Mouse (Mus musculus): ENCODE results near the gene Crtac1. TPM values are rescaled to one million over a fixed set of nuclear protein-coding genes. Genes with fewer than 3 reads are reported as not detected.

The Crtac1 gene
- polyA plus RNA-seq, 1 experiment from 2014 or later = 20.4 TPM

GRCm38 (mm10) chr19:42443887-42444409, 12.4 kb upstream of the Crtac1 start:
- Histone ChIP-seq H3K27ac (replicated peaks) (no peak overlapping the region), H3K9me3 (no peaks in the 10 kb centered on the region), H3K4me2 (replicated peaks) (no peak overlapping the region), H3K36me3 (no peaks in the 10 kb centered on the region), H3K4me3 (no peak overlapping the region), H3K27me3 (no peaks in the 10 kb centered on the region), H3K9ac (replicated peaks) (no peak overlapping the region), H3K4me1 (peaks cover 10% of the 10 kb centered on the region; the same call in 1 of the 2 replicates)
- 8% methylated on average over 3 of the region's 3 CpGs for WGBS
- ATAC-seq (replicated peaks) = peak; percentile 38; the same call in 1 of the 2 replicates

GRCm38 (mm10) chr19:42443266-42443665, 11.7 kb upstream of the Crtac1 start:
- Histone ChIP-seq H3K9me3 (no peaks in the 10 kb centered on the region), H3K4me1 (peaks cover 10% of the 10 kb centered on the region; the same call in 1 of the 2 replicates), H3K9ac (replicated peaks) (no peak overlapping the region), H3K27me3 (no peaks in the 10 kb centered on the region), H3K27ac (replicated peaks) (no peak overlapping the region), H3K4me3 (no peak overlapping the region), H3K36me3 (no peaks in the 10 kb centered on the region), H3K4me2 (replicated peaks) (no peak overlapping the region)
- ATAC-seq (replicated peaks) = no peak
- whole genome bisulfite sequencing = 69% methylated on average over 4 of the region's 4 CpGs

DNA sequence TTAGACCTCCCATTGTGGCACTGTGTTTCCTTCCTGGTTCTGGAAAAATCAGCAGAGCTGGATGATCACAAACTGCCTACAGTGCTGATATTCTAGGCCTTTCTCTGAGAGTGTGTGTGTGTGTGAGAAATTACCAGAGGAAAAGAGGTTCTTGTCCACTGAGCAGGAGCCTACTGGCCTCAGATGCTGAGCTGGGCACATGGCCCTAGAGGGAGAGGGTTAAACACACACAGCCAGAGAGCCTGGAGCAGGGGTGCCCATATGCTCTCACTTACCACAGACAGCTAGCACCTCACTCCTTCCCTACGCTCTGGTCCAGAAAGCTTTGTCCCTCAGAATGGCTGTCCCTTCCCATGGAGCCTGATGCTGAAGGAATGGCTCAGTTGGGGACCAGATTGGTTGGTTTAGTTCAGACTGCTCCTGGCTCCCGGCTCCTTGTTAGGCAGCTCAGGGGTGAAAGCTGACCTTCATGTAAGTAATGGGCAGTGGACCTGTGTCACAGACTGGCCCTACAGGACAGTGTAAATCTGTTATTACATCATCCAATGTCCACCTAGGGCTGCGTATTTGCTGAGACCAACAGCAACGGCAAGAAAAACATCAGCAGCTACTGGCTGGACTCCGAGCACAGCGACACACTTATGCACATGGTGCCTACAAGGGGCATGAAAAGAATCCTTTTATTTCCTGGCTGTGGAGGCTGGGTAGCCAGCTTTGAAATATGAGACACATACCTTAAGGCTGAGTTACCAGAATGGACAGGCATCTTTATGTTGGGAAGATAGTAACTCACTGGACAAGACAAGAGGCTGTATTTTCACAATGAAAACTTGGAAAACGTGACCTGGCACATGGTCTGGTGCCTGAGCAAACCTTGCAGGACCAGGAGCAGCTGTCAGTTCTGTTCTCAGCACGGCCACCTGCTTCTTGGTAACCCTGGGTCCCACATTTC, 10.9 kb upstream of the Crtac1 start:
- 55% methylated on average over 8 of the region's 8 CpGs for WGBS
- Histone ChIP-seq H3K4me1 (peaks cover 10% of the 10 kb centered on the region; the same call in 1 of the 2 replicates), H3K27ac (replicated peaks) (no peak overlapping the region), H3K9ac (replicated peaks) (no peak overlapping the region), H3K9me3 (no peaks in the 10 kb centered on the region), H3K27me3 (no peaks in the 10 kb centered on the region), H3K4me2 (replicated peaks) (no peak overlapping the region), H3K4me3 (no peak overlapping the region), H3K36me3 (no peaks in the 10 kb centered on the region)
- ATAC-seq (replicated peaks) = no peak

DNA sequence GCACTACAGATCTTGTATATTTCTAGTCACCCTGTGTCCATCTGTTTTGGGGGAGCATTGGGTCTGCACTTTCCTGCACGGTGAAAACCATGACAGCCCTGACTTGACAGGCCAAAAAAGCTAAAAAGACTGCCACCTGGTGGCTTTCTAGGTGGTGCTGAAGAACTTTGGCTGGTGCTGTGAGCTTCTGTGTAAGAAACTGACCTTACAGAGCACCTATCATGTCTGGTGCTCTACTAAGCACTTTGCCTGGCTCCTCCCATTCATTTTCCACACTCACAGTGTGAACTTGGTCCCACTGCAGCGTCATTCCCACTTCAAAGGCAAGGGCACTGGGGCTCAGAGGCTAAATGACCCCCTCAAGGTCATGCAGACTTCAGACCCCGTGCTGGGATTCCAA, 8.5 kb upstream of the Crtac1 start:
- H3K27ac ChIP-seq (replicated peaks) = no peak overlapping the region

DNA sequence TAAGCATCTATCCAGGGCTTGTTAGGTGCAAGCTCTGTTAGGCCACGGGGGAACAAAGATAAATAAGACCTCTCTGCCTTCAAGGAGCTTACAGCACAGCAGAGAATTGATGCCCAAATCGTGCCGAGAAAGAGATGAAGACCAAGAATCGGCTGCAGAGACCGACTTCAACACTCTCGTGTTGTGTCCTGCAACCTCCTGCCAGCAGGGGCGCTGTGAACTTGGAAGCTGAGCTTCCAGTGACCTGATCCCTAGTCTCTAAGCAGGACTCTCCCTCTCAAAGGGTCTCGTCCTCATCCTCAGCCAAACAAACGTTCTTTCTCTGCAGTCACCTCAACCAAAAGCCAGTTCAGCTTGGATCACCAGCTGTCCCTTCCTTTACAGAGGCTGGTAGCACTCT, 7.8 kb upstream of the Crtac1 start:
- ATAC-seq (replicated peaks) = no peak
- H3K4me1 ChIP-seq = peaks cover 10% of the 10 kb centered on the region; the same call in 1 of the 2 replicates
- no peak overlapping the region for H3K9ac ChIP-seq (replicated peaks)
- H3K9me3 ChIP-seq = no peaks in the 10 kb centered on the region
- 0 out of 2 replicates have a peak, but pooled peaks cover 3% of the 10 kb centered on the region for H3K27me3 ChIP-seq
- no peaks in the 10 kb centered on the region for H3K36me3 ChIP-seq
- H3K4me3 ChIP-seq = no peak overlapping the region
- no peak overlapping the region for H3K27ac ChIP-seq (replicated peaks)
- no peak overlapping the region for H3K4me2 ChIP-seq (replicated peaks)
- 75% methylated on average over 9 of the region's 9 CpGs for WGBS

More for the DNA sequence above, 8.5 kb upstream of the Crtac1 start:
- 0 out of 2 replicates have a peak, but pooled peaks cover 3% of the 10 kb centered on the region for H3K27me3 ChIP-seq
- 37% methylated on average over 3 of the region's 3 CpGs for WGBS
- H3K9ac ChIP-seq (replicated peaks) = no peak overlapping the region
- no peaks in the 10 kb centered on the region for H3K9me3 ChIP-seq
- peaks cover 10% of the 10 kb centered on the region; the same call in 1 of the 2 replicates for H3K4me1 ChIP-seq
- H3K36me3 ChIP-seq = no peaks in the 10 kb centered on the region
- ATAC-seq (replicated peaks) = no peak
- H3K4me2 ChIP-seq (replicated peaks) = no peak overlapping the region
- no peak overlapping the region for H3K4me3 ChIP-seq

GRCm38 (mm10) chr19:42435621-42436020, 4.0 kb upstream of the Crtac1 start:
- H3K9me3 ChIP-seq = no peaks in the 10 kb centered on the region
- H3K36me3 ChIP-seq = no peaks in the 10 kb centered on the region
- whole genome bisulfite sequencing = 37% methylated on average over 4 of the region's 4 CpGs
- H3K4me1 ChIP-seq = peaks cover 15% of the 10 kb centered on the region
- H3K9ac ChIP-seq (replicated peaks) = no peak overlapping the region
- no peak for ATAC-seq (replicated peaks)
- H3K27ac ChIP-seq (replicated peaks) = no peak overlapping the region
- no peak overlapping the region for H3K4me3 ChIP-seq
- H3K27me3 ChIP-seq = peaks cover 5% of the 10 kb centered on the region; the same call in 1 of the 2 replicates
- no peak overlapping the region for H3K4me2 ChIP-seq (replicated peaks)

- Histone ChIP-seq H3K9ac (replicated peaks) (peak overlapping the region; percentile 60), H3K4me2 (replicated peaks) (peak overlapping the region; percentile 83), H3K4me3 (peak overlapping the region; percentile 62), H3K9me3 (no peaks in the 10 kb centered on the region), H3K27me3 (peaks cover 9% of the 10 kb centered on the region; the same call in 1 of the 2 replicates), H3K36me3 (no peaks in the 10 kb centered on the region), H3K27ac (replicated peaks) (no peak overlapping the region), H3K4me1 (peaks cover 18% of the 10 kb centered on the region)
- ATAC-seq (replicated peaks) = no peak
- 47% methylated on average over 8 of the region's 8 CpGs for WGBS
These were observed 1.2 kb upstream of the Crtac1 start for GRCm38 (mm10) chr19:42432761-42433160.

DNA sequence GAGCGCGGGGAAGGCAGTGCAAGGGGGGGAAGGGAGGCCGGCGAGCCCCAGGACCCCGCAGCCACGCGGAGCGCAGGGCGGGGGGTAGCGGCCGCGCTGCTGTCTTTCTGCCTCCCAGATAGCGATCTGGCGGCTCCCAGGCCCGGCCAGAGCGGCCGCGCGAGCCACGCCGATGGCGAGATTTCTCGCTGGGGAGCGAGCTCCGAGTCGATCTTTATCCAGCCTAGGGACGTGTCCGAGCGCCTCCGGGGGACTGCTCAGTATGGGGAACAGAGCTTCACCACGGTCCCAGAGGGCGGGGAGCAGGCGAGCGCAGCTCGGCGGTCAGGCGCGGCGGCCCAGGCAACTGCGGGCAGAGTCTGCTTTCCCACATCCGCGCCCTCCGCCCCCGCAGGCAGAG, 608 bp upstream of the Crtac1 start:
- Histone ChIP-seq H3K27me3 (peaks cover 9% of the 10 kb centered on the region; the same call in 1 of the 2 replicates), H3K4me3 (peak overlapping the region; percentile 62), H3K4me1 (peaks cover 18% of the 10 kb centered on the region), H3K9ac (replicated peaks) (peak overlapping the region; percentile 60), H3K36me3 (no peaks in the 10 kb centered on the region), H3K9me3 (no peaks in the 10 kb centered on the region), H3K27ac (replicated peaks) (peak overlapping the region; percentile 71), H3K4me2 (replicated peaks) (peak overlapping the region; percentile 83)
- peak; percentile 70 for ATAC-seq (replicated peaks)
- under 1% methylated on average over 38 of the region's 44 CpGs for WGBS

DNA sequence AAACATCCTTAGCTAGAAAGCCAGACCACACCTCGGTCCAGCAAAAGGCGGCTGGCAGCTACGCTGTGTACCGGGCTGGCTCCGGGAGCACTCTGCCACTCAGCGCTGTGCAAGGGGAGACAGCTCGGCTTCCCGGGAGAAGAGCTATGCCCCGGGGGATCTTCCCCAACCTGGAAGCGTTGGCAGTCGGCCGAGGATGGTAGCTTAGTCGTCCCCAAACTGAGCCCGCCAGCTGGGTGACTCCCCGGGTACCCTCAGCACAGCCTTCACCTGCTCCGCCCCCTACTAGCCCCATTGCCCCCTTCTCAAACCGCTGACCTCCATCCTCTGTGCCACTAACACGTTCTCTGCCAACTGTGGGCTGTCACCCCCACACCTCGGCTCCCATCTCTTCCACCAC, 602 bp downstream of the Crtac1 start:
- Histone ChIP-seq H3K9ac (replicated peaks) (peak overlapping the region; percentile 60), H3K4me2 (replicated peaks) (peak overlapping the region; percentile 83), H3K9me3 (no peaks in the 10 kb centered on the region), H3K27ac (replicated peaks) (no peak overlapping the region), H3K36me3 (no peaks in the 10 kb centered on the region), H3K4me3 (peak overlapping the region; percentile 62), H3K4me1 (peaks cover 21% of the 10 kb centered on the region), H3K27me3 (peaks cover 9% of the 10 kb centered on the region; the same call in 1 of the 2 replicates)
- 2% methylated on average over 18 of the region's 19 CpGs for WGBS
- peak; percentile 23 for ATAC-seq (replicated peaks)

- no peak for ATAC-seq (replicated peaks)
- Histone ChIP-seq H3K9ac (replicated peaks) (no peak overlapping the region), H3K27me3 (peaks cover 6% of the 10 kb centered on the region), H3K4me3 (no peak overlapping the region), H3K4me2 (replicated peaks) (no peak overlapping the region), H3K9me3 (no peaks in the 10 kb centered on the region), H3K4me1 (peaks cover 21% of the 10 kb centered on the region), H3K27ac (replicated peaks) (no peak overlapping the region), H3K36me3 (no peaks in the 10 kb centered on the region)
- WGBS = 13% methylated on average over 3 of the region's 3 CpGs
These were observed 2.2 kb downstream of the Crtac1 start for GRCm38 (mm10) chr19:42429410-42429809.

DNA sequence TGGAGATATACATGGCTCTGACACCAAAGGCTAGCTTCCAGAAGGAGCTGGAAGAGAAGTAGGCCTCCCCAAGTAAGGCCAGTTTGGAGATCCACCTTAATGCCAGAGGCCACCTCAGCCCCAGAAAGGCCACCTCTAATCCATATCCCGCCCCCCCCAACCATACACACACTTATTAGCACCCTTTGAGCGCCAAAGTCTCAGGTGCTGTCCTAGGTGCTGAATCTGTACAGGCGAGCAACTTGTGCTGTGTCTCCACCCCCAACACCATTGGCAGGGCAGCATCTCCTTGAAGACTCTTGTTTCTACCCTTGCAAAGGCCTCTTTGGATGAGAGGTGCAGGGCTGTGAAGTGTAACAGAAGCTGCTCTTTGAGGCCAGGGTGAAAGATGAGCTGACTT, 6.4 kb downstream of the Crtac1 start:
- H3K4me3 ChIP-seq = no peak overlapping the region
- no peak for ATAC-seq (replicated peaks)
- H3K4me2 ChIP-seq (replicated peaks) = no peak overlapping the region
- no peak overlapping the region for H3K9ac ChIP-seq (replicated peaks)
- no peak overlapping the region for H3K27ac ChIP-seq (replicated peaks)
- H3K4me1 ChIP-seq = peaks cover 5% of the 10 kb centered on the region; the same call in 1 of the 2 replicates
- WGBS = 10% methylated on average over 3 of the region's 3 CpGs
- no peaks in the 10 kb centered on the region; the same call in 1 of the 2 replicates for H3K27me3 ChIP-seq
- no peaks in the 10 kb centered on the region for H3K9me3 ChIP-seq
- no peaks in the 10 kb centered on the region for H3K36me3 ChIP-seq

DNA sequence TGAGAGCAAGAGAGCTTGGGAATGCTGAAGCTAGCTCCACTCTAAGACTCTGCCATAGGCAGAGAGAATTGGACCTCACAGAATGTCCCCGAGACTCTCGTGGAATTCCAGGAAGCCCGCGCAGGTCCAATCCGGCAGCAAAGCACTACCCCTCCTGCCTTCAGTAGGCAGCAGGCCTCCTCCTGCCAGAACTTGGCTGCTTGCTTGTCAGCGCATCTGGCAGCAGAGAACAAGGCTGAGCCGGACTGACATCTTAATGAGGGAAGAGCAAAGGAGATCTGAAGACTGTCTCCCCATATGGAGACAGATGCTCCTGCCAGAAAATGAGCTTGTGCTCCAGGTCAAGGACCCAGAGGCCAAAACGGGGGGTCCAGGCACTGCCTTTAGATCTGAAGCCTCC, 16.5 kb downstream of the Crtac1 start:
- 60% methylated on average over 8 of the region's 8 CpGs for WGBS
- Histone ChIP-seq H3K36me3 (no peaks in the 10 kb centered on the region), H3K27ac (replicated peaks) (0 out of 2 replicates have a peak overlapping the region, but pooled peaks have one; percentile 9), H3K27me3 (no peaks in the 10 kb centered on the region), H3K4me3 (no peak overlapping the region), H3K9me3 (no peaks in the 10 kb centered on the region), H3K4me1 (peaks cover 9% of the 10 kb centered on the region), H3K9ac (replicated peaks) (no peak overlapping the region), H3K4me2 (replicated peaks) (no peak overlapping the region)
- no peak for ATAC-seq (replicated peaks)

Data from forebrain, embryonic 15.5 days (tissue).